Mouse (Mus musculus) C2C12 (cell line): ENCODE data around the gene Pla2g12b.

Experiments used
- CEBPB ChIP-seq: IDR thresholded peaks from one replicate; pipeline ENCODE4 v1.6.1; 2011; ENCODE audit warnings: low read depth, mild to moderate bottlenecking, control low read depth, moderate library complexity
- CTCF ChIP-seq: IDR thresholded peaks from one replicate; pipeline ENCODE4 v1.5.1; 2011; ENCODE audit not compliant: control insufficient read depth, insufficient read depth, insufficient read length
- MAX ChIP-seq: IDR thresholded peaks from one replicate; pipeline ENCODE4 v1.6.1; 2011; ENCODE audit warnings: mild to moderate bottlenecking, control low read depth
- MYOG ChIP-seq: IDR thresholded peaks from one replicate; pipeline ENCODE4 v1.6.1; 2011; ENCODE audit not compliant: control insufficient read depth, insufficient read length; ENCODE audit errors: extremely low read depth
- USF1 ChIP-seq: IDR thresholded peaks from one replicate; pipeline ENCODE4 v1.6.1; 2011; ENCODE audit warnings: low read depth, mild to moderate bottlenecking, control low read depth, moderate library complexity

DNA sequence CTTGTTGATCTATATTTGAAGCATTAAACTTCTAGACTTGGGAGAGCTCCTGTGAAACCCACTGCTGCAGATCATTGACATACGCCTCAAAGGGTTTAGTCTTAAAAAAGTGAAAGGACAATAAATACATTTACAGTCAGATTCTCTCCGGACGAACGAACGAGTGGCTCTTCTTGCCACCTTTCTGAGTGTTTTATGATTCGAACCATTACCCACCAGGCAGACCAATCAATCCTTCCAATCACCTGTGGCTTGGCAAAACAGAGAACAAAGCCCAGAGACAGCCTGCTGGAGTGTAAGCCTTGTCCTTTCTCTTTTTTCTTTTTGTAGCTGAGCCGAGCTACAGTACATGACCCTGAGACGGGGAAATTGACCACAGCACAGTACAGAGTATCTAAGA, 48.4 kb upstream of the Pla2g12b start:
- no peak for TF ChIP-seq CTCF
- TF ChIP-seq CEBPB, result no peak
- TF ChIP-seq USF1, result no peak
- no peak for TF ChIP-seq MYOG
- no peak for TF ChIP-seq MAX
